ENCODE assay signal across 33 mouse cellular contexts in genomic region chr7:123312738-123313137, GRCm38 (mm10).
"Had no signal": no experiment of that assay in that cellular context is flagged by ENCODE, and none has a peak within 500 bp of the region (broad histone marks: within the 10 kb centered on the region; RNA-seq: fewer than 3 reads in every experiment).

No protein-coding gene starts in this region.

- ATAC-seq: hindbrain, embryonic 16.5 days; hindbrain, postnatal 0 days; inflammation-experienced regulatory T-cells, adult 6 months; intestine, embryonic 15.5 days; intestine, embryonic 16.5 days; intestine, postnatal 0 days had no signal

- H3K4me3 ChIP-seq: heart, adult 2 months; heart, embryonic 10.5 days; heart, embryonic 12.5 days; heart, embryonic 13.5 days; heart, embryonic 15.5 days; hindbrain, embryonic 10.5 days; hindbrain, embryonic 12.5 days; hindbrain, embryonic 13.5 days; hindbrain, embryonic 15.5 days; intestine, embryonic 15.5 days; left cerebral cortex, adult 2 months had no signal

- H3K4me1 ChIP-seq: heart, embryonic 12.5 days; heart, embryonic 13.5 days; heart, embryonic 15.5 days; hindbrain, embryonic 10.5 days; hindbrain, embryonic 12.5 days; hindbrain, embryonic 13.5 days; hindbrain, embryonic 15.5 days; intestine, embryonic 15.5 days had no signal

- H3K27me3 ChIP-seq: heart, embryonic 12.5 days; heart, embryonic 13.5 days; heart, embryonic 15.5 days; hindbrain, embryonic 12.5 days; hindbrain, embryonic 13.5 days; hindbrain, embryonic 15.5 days; intestine, embryonic 15.5 days had no signal

- DNase-seq: heart, adult 2 months; heart, postnatal 10 days; heart, postnatal 14 days; heart, postnatal 36 days; heart, postnatal 4 days; kidney, adult 18-20 months; kidney, adult 2 months; kidney, adult 8-10 months; kidney, adult 9 months; kidney, postnatal 10 days; kidney, postnatal 14 days; kidney, postnatal 25 days; kidney, postnatal 4 days; layer of hippocampus, adult 9-11 months; layer of hippocampus, postnatal 36 days had no signal

- H3K4me2 ChIP-seq: heart, embryonic 11.5 days; heart, embryonic 12.5 days; heart, embryonic 13.5 days; heart, embryonic 15.5 days; hindbrain, embryonic 12.5 days; hindbrain, embryonic 13.5 days; hindbrain, embryonic 14.5 days; hindbrain, embryonic 15.5 days; intestine, embryonic 15.5 days had no signal

- H3K9me3 ChIP-seq: heart, embryonic 10.5 days; heart, embryonic 12.5 days; heart, embryonic 13.5 days; heart, embryonic 15.5 days; hindbrain, embryonic 10.5 days; hindbrain, embryonic 12.5 days; hindbrain, embryonic 13.5 days; hindbrain, embryonic 15.5 days; intestine, embryonic 15.5 days had no signal

- H3K27ac ChIP-seq: heart, adult 2 months; heart, embryonic 10.5 days; heart, embryonic 13.5 days; heart, embryonic 15.5 days; hindbrain, embryonic 10.5 days; hindbrain, embryonic 12.5 days; hindbrain, embryonic 13.5 days; hindbrain, embryonic 14.5 days; hindbrain, embryonic 15.5 days; hindbrain, postnatal 0 days; intestine, embryonic 15.5 days; kidney, postnatal 0 days; left cerebral cortex, adult 2 months had no signal

- H3K9ac ChIP-seq: heart, embryonic 12.5 days; heart, embryonic 13.5 days; heart, embryonic 15.5 days; hindbrain, embryonic 12.5 days; hindbrain, embryonic 13.5 days; hindbrain, embryonic 14.5 days; hindbrain, embryonic 15.5 days; intestine, embryonic 15.5 days had no signal
